Mouse (Mus musculus): ENCODE data around the gene Spef2. TPM values are rescaled to one million over a fixed set of nuclear protein-coding genes. Genes with fewer than 3 reads are reported as not detected.
"Not testable (repeated sequence)": the region's sequence is repeated elsewhere in the genome, so short reads cannot be mapped to it uniquely, and the experiment has no call there.

The Spef2 gene
- polyA plus RNA-seq, 2 experiments: 0.01 to 0.11 TPM

- TF ChIP-seq EP300 (IDR thresholded peaks at IDR 0.05; ENCODE audit: low read depth): no peak
- TF ChIP-seq CTCF (IDR thresholded peaks at IDR 0.05; ENCODE audit: low read depth): no peak
- Histone ChIP-seq H3K4me2 (ENCODE audit: low read depth) (no peak overlapping the region), H3K4me3 (ENCODE audit: insufficient read depth in 1 of 2, low read depth in 2 of 2, low read length in 2 of 2) (no peak overlapping the region), H3K9ac (replicated peaks) (no peak overlapping the region), H3K4me1 (replicated peaks; ENCODE audit: control insufficient read depth in 2 of 2, insufficient read depth in 2 of 2, low read length in 1 of 2) (no peaks in the 10 kb centered on the region), H3K9me3 (ENCODE audit: control insufficient read depth, low read length) (no peaks in the 10 kb centered on the region), H3K27ac (no peak overlapping the region), H3K27me3 (ENCODE audit: control insufficient read depth, insufficient read depth, low read length) (no peaks in the 10 kb centered on the region), H3K36me3 (replicated peaks; ENCODE audit: control insufficient read depth, insufficient read depth, low read depth) (no peaks in the 10 kb centered on the region)
- WGBS (ENCODE audit: insufficient replicate concordance): 42% methylated on average over 3 of the region's 3 CpGs
- ATAC-seq (ENCODE audit: insufficient read depth) (no peak), DNase-seq (ENCODE audit: low read depth in 3 of 3, low spot score in 3 of 3) (no peak)
Measured at GRCm38 (mm10) chr15:9564156-9564555, 184.5 kb downstream of the Spef2 start.

GRCm38 (mm10) chr15:9557264-9557663, 191.4 kb downstream of the Spef2 start:
- H3K27ac ChIP-seq; DNase-seq (ENCODE audit: low read depth in 3 of 3, low spot score in 3 of 3); H3K4me2 ChIP-seq (ENCODE audit: low read depth); H3K4me1 ChIP-seq (replicated peaks; ENCODE audit: control insufficient read depth in 2 of 2, insufficient read depth in 2 of 2, low read length in 1 of 2); H3K27me3 ChIP-seq (ENCODE audit: control insufficient read depth, insufficient read depth, low read length); H3K9ac ChIP-seq (replicated peaks); H3K4me3 ChIP-seq (ENCODE audit: insufficient read depth in 1 of 2, low read depth in 2 of 2, low read length in 2 of 2); H3K9me3 ChIP-seq (ENCODE audit: control insufficient read depth, low read length); H3K36me3 ChIP-seq (replicated peaks; ENCODE audit: control insufficient read depth, insufficient read depth, low read depth); ATAC-seq (ENCODE audit: insufficient read depth): not testable (repeated sequence)
- WGBS (ENCODE audit: insufficient replicate concordance): 78% methylated on average over 14 of the region's 15 CpGs

- H3K9me3 ChIP-seq (ENCODE audit: control insufficient read depth, low read length): no peaks in the 10 kb centered on the region
- WGBS (ENCODE audit: insufficient replicate concordance): 64% methylated on average over 2 of the region's 2 CpGs
- H3K4me2 ChIP-seq (ENCODE audit: low read depth): no peak overlapping the region
- DNase-seq (ENCODE audit: low read depth in 3 of 3, low spot score in 3 of 3) (no peak), ATAC-seq (ENCODE audit: insufficient read depth) (no peak)
- no peak overlapping the region for H3K27ac ChIP-seq
- no peak overlapping the region for H3K9ac ChIP-seq (replicated peaks)
- H3K4me1 ChIP-seq (replicated peaks; ENCODE audit: control insufficient read depth in 2 of 2, insufficient read depth in 2 of 2, low read length in 1 of 2): no peaks in the 10 kb centered on the region
- H3K36me3 ChIP-seq (replicated peaks; ENCODE audit: control insufficient read depth, insufficient read depth, low read depth): no peaks in the 10 kb centered on the region
- no peak overlapping the region for H3K4me3 ChIP-seq (ENCODE audit: insufficient read depth in 1 of 2, low read depth in 2 of 2, low read length in 2 of 2)
- TF ChIP-seq EP300 (IDR thresholded peaks at IDR 0.05; ENCODE audit: low read depth) (no peak), CTCF (IDR thresholded peaks at IDR 0.05; ENCODE audit: low read depth) (no peak)
- H3K27me3 ChIP-seq (ENCODE audit: control insufficient read depth, insufficient read depth, low read length): no peaks in the 10 kb centered on the region
Measured at GRCm38 (mm10) chr15:9548951-9549350, 199.7 kb downstream of the Spef2 start.

- no peak overlapping the region for H3K27ac ChIP-seq
- no peaks in the 10 kb centered on the region for H3K4me1 ChIP-seq (replicated peaks; ENCODE audit: control insufficient read depth in 2 of 2, insufficient read depth in 2 of 2, low read length in 1 of 2)
- H3K9ac ChIP-seq (replicated peaks): no peak overlapping the region
- no peaks in the 10 kb centered on the region for H3K9me3 ChIP-seq (ENCODE audit: control insufficient read depth, low read length)
- H3K36me3 ChIP-seq (replicated peaks; ENCODE audit: control insufficient read depth, insufficient read depth, low read depth): no peaks in the 10 kb centered on the region
- TF ChIP-seq EP300 (IDR thresholded peaks at IDR 0.05; ENCODE audit: low read depth) (no peak), CTCF (IDR thresholded peaks at IDR 0.05; ENCODE audit: low read depth) (no peak)
- no peak overlapping the region for H3K4me3 ChIP-seq (ENCODE audit: insufficient read depth in 1 of 2, low read depth in 2 of 2, low read length in 2 of 2)
- WGBS (ENCODE audit: insufficient replicate concordance): 32% methylated on average over 1 of the region's 1 CpGs
- no peak overlapping the region for H3K4me2 ChIP-seq (ENCODE audit: low read depth)
- H3K27me3 ChIP-seq (ENCODE audit: control insufficient read depth, insufficient read depth, low read length): no peaks in the 10 kb centered on the region
- DNase-seq (ENCODE audit: low read depth in 3 of 3, low spot score in 3 of 3) (no peak), ATAC-seq (ENCODE audit: insufficient read depth) (no peak)
Measured at GRCm38 (mm10) chr15:9535200-9535599, 213.5 kb downstream of the Spef2 start.

GRCm38 (mm10) chr15:9533356-9533902, 215.2 kb downstream of the Spef2 start:
- no peaks in the 10 kb centered on the region for H3K4me1 ChIP-seq (replicated peaks; ENCODE audit: control insufficient read depth in 2 of 2, insufficient read depth in 2 of 2, low read length in 1 of 2)
- no peaks in the 10 kb centered on the region for H3K36me3 ChIP-seq (replicated peaks; ENCODE audit: control insufficient read depth, insufficient read depth, low read depth)
- no peaks in the 10 kb centered on the region for H3K9me3 ChIP-seq (ENCODE audit: control insufficient read depth, low read length)
- H3K27me3 ChIP-seq (ENCODE audit: control insufficient read depth, insufficient read depth, low read length): no peaks in the 10 kb centered on the region
- ATAC-seq (ENCODE audit: insufficient read depth) (no peak), DNase-seq (ENCODE audit: low read depth in 3 of 3, low spot score in 3 of 3) (no peak)
- no peak overlapping the region for H3K4me3 ChIP-seq (ENCODE audit: insufficient read depth in 1 of 2, low read depth in 2 of 2, low read length in 2 of 2)
- H3K9ac ChIP-seq (replicated peaks): no peak overlapping the region
- WGBS (ENCODE audit: insufficient replicate concordance): 26% methylated on average over 3 of the region's 3 CpGs
- TF ChIP-seq EP300 (IDR thresholded peaks at IDR 0.05; ENCODE audit: low read depth) (no peak), CTCF (IDR thresholded peaks at IDR 0.05; ENCODE audit: low read depth) (no peak)
- H3K27ac ChIP-seq: no peak overlapping the region
- no peak overlapping the region for H3K4me2 ChIP-seq (ENCODE audit: low read depth)

Data from liver, embryonic 14.5 days (tissue).